Mouse (Mus musculus): ENCODE data around the gene Zfp874b. TPM values are rescaled to one million over a fixed set of nuclear protein-coding genes. Genes with fewer than 3 reads are reported as not detected.
"Not testable (repeated sequence)": the region's sequence is repeated elsewhere in the genome, so short reads cannot be mapped to it uniquely, and the experiment has no call there.

Gene Zfp874b
- polyA plus RNA-seq, 1 experiment from 2014 or later, result 1.2 TPM

GRCm38 (mm10) chr13:67469274-67469673 lies 14.8 kb downstream of the Zfp874b start:
- no peaks in the 10 kb centered on the region for H3K27me3 ChIP-seq (ENCODE audit: control insufficient read depth, insufficient read depth, low read length)
- H3K4me1 ChIP-seq (ENCODE audit: control insufficient read depth, insufficient read depth, low read length), result no peaks in the 10 kb centered on the region
- DNase-seq (ENCODE audit: low spot score, missing footprints) (no peak), ATAC-seq (ENCODE audit: low FRiP score) (no peak)
- H3K27ac ChIP-seq (ENCODE audit: low read depth, low read length), result no peak overlapping the region
- no peak overlapping the region for H3K4me3 ChIP-seq (ENCODE audit: low read depth, low read length)
- WGBS, result 86% methylated on average over 3 of the region's 3 CpGs
- H3K4me2 ChIP-seq, result no peak overlapping the region
- no peak overlapping the region for H3K9ac ChIP-seq (ENCODE audit: low read length)
- H3K36me3 ChIP-seq (ENCODE audit: control insufficient read depth, insufficient read depth, low read length), result no peaks in the 10 kb centered on the region; the same call in 1 of the 2 replicates
- no peaks in the 10 kb centered on the region for H3K9me3 ChIP-seq (ENCODE audit: control insufficient read depth, low read length)

DNA sequence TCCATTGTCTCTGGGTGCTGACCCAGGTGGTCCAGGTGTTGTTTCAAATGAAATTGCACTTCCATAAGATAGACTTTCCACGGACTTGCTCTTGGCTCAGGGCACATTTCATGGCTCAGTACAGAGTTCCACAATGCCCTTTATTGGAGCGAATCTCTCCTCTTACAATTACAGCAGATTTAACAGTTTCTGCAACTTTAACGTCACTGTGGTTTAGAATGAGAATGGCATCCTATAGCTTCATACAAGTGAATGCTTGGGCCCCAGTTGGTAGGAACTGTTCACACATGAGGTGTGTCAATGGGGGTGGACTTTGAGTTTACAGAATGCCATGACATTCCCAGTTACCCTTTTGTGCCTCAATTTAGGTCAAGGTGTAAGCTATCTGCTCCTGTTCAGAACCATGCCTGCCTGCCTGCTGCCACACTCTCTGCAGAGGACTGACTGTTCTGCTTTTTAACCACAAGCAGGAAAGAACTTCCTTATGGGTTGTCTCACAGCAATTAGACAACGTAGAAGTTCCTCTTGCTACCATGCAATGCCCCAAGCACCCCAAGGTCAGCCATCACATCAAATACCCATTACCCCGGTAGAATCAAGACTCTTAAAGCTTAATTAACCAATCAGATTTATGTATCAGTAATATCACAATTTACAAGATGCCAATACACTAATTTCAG lies 20.4 kb downstream of the Zfp874b start:
- 87% methylated on average over 2 of the region's 5 CpGs for WGBS
- not testable (repeated sequence) for H3K4me1 ChIP-seq (ENCODE audit: control insufficient read depth, insufficient read depth, low read length); H3K4me3 ChIP-seq (ENCODE audit: low read depth, low read length); H3K27me3 ChIP-seq (ENCODE audit: control insufficient read depth, insufficient read depth, low read length); ATAC-seq (ENCODE audit: low FRiP score); DNase-seq (ENCODE audit: low spot score, missing footprints); H3K9me3 ChIP-seq (ENCODE audit: control insufficient read depth, low read length); H3K27ac ChIP-seq (ENCODE audit: low read depth, low read length); H3K9ac ChIP-seq (ENCODE audit: low read length); H3K36me3 ChIP-seq (ENCODE audit: control insufficient read depth, insufficient read depth, low read length); H3K4me2 ChIP-seq

DNA sequence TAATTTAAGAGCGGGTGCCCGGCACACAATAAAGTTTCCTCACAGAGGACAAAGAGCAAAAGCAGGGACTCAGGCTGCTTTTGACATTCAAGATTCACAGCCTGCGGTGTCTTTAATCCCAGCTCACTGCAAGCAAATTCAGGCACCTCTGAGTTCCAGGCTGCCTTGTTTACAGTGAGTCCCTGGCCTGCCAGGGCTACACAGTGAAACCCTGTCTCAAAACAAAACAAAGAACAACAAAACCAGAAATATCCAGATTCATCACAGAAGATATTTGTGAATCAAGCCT lies 32.1 kb downstream of the Zfp874b start:
- no peaks in the 10 kb centered on the region; the same call in 1 of the 2 replicates for H3K9me3 ChIP-seq (ENCODE audit: control insufficient read depth, low read length)
- no peaks in the 10 kb centered on the region for H3K27me3 ChIP-seq (ENCODE audit: control insufficient read depth, insufficient read depth, low read length)
- peak overlapping the region; percentile 60; the same call in 1 of the 2 replicates for H3K9ac ChIP-seq (ENCODE audit: low read length)
- DNase-seq (ENCODE audit: low spot score, missing footprints), result peak; percentile 88
- peak overlapping the region; percentile 51 for H3K4me3 ChIP-seq (ENCODE audit: low read depth, low read length)
- ATAC-seq (ENCODE audit: low FRiP score), result peak; percentile 57
- H3K4me2 ChIP-seq, result peak overlapping the region; percentile 58
- 3% methylated on average over 3 of the region's 3 CpGs for WGBS
- no peaks in the 10 kb centered on the region for H3K36me3 ChIP-seq (ENCODE audit: control insufficient read depth, insufficient read depth, low read length)
- H3K27ac ChIP-seq (ENCODE audit: low read depth, low read length), result no peak overlapping the region
- no peaks in the 10 kb centered on the region for H3K4me1 ChIP-seq (ENCODE audit: control insufficient read depth, insufficient read depth, low read length)

DNA sequence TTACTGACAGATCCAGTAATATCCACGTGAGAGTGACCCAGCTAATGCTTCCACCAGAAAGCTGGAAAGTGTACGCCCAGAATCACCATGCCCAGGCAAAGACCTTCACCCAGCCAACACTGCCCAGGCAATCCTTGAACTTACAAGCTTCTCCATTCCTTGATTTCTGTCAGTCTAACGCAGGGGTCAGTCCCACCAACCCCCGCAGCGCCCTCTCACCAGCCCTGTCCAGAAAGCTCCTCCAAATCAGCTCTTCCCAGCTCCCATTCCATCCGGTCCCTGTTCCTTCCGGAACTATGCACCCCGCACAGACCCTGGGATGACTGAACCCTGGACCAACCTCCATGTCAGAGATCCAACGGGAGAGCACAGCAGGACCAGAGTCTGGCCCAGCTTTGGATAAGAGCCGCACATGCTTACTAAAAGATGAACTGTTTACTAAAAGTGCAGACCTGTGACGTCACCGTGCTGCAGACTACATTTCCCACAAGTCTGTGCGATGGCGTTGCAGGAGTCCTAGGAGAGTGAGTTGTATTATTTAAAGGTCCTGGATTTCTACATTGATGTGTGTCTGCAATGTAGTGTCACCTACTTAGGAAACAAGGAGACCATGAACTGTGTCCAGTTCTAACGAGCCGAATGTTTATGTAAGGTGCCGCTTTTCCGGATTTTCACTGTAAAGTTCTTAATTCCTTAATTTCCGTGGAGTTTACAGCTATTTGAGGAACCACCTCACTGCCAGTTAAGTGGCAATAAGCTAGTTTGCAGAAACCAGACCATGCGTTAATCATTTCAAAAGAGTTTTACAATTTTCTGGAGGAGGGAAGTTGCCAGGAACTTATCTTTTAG lies 32.7 kb downstream of the Zfp874b start, which contains the start of gene Zfp874a:
TSS of gene Zfp874a (minus strand) at position 453 of the 849 bp plus-strand sequence.
- peak within 1 kb of the TSS; percentile 60 for H3K9ac ChIP-seq (ENCODE audit: low read length)
- WGBS, result 2% methylated on average over 20 of the region's 20 CpGs
- H3K27ac ChIP-seq (ENCODE audit: low read depth, low read length), result no peak within 1 kb of the TSS

GRCm38 (mm10) chr13:67437095-67437494 lies 47.0 kb downstream of the Zfp874b start:
- not testable (repeated sequence) for H3K4me2 ChIP-seq; H3K4me3 ChIP-seq (ENCODE audit: low read depth, low read length); H3K4me1 ChIP-seq (ENCODE audit: control insufficient read depth, insufficient read depth, low read length); H3K36me3 ChIP-seq (ENCODE audit: control insufficient read depth, insufficient read depth, low read length); H3K27ac ChIP-seq (ENCODE audit: low read depth, low read length); H3K9me3 ChIP-seq (ENCODE audit: control insufficient read depth, low read length); ATAC-seq (ENCODE audit: low FRiP score); H3K27me3 ChIP-seq (ENCODE audit: control insufficient read depth, insufficient read depth, low read length); H3K9ac ChIP-seq (ENCODE audit: low read length); DNase-seq (ENCODE audit: low spot score, missing footprints)
- 83% methylated on average over 1 of the region's 3 CpGs for WGBS

More for the DNA sequence above, 32.7 kb downstream of the Zfp874b start, which contains the start of gene Zfp874a:
- DNase-seq (ENCODE audit: low spot score, missing footprints), result peak; percentile 99
- H3K4me2 ChIP-seq, result peak within 1 kb of the TSS; percentile 58
- ATAC-seq (ENCODE audit: low FRiP score), result peak; percentile 96
- H3K4me3 ChIP-seq (ENCODE audit: low read depth, low read length), result peak within 1 kb of the TSS; percentile 51
- no peaks in the 10 kb centered on the region; the same call in 1 of the 2 replicates for H3K9me3 ChIP-seq (ENCODE audit: control insufficient read depth, low read length)
- no peaks in the 10 kb centered on the region for H3K36me3 ChIP-seq (ENCODE audit: control insufficient read depth, insufficient read depth, low read length)
- no peaks in the 10 kb centered on the region for H3K4me1 ChIP-seq (ENCODE audit: control insufficient read depth, insufficient read depth, low read length)
- H3K27me3 ChIP-seq (ENCODE audit: control insufficient read depth, insufficient read depth, low read length), result no peaks in the 10 kb centered on the region

DNA sequence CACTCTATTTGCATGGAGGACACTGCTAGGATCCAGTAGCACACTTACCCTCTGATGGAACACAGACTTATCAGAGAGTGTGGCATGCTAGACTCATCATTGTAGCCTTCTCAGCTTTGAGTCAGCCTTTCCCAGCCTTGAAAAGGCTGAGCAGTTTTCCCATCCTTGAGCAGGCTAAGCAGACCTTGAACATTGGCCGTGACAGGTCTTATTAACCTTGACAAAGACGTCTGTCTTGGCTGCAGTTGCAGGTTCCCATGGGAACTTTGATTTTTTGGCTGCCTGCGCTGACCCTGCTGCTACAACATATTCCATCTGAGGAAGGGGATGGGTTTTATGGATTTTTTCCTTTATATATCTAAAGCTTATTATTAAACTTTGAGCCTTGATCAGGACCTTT lies 55.9 kb downstream of the Zfp874b start:
- Histone ChIP-seq H3K4me2 (no peak overlapping the region), H3K27ac (ENCODE audit: low read depth, low read length) (no peak overlapping the region), H3K9me3 (ENCODE audit: control insufficient read depth, low read length) (no peaks in the 10 kb centered on the region), H3K36me3 (ENCODE audit: control insufficient read depth, insufficient read depth, low read length) (no peaks in the 10 kb centered on the region), H3K4me3 (ENCODE audit: low read depth, low read length) (no peak overlapping the region), H3K27me3 (ENCODE audit: control insufficient read depth, insufficient read depth, low read length) (no peaks in the 10 kb centered on the region), H3K9ac (ENCODE audit: low read length) (no peak overlapping the region), H3K4me1 (ENCODE audit: control insufficient read depth, insufficient read depth, low read length) (no peaks in the 10 kb centered on the region)
- 72% methylated on average over 3 of the region's 3 CpGs for WGBS
- ATAC-seq (ENCODE audit: low FRiP score) (no peak), DNase-seq (ENCODE audit: low spot score, missing footprints) (no peak)

GRCm38 (mm10) chr13:67425699-67426098 lies 58.4 kb downstream of the Zfp874b start:
- H3K4me2 ChIP-seq; H3K4me1 ChIP-seq (ENCODE audit: control insufficient read depth, insufficient read depth, low read length); H3K4me3 ChIP-seq (ENCODE audit: low read depth, low read length); H3K36me3 ChIP-seq (ENCODE audit: control insufficient read depth, insufficient read depth, low read length); ATAC-seq (ENCODE audit: low FRiP score); H3K9me3 ChIP-seq (ENCODE audit: control insufficient read depth, low read length); DNase-seq (ENCODE audit: low spot score, missing footprints); H3K9ac ChIP-seq (ENCODE audit: low read length); H3K27me3 ChIP-seq (ENCODE audit: control insufficient read depth, insufficient read depth, low read length); H3K27ac ChIP-seq (ENCODE audit: low read depth, low read length): not testable (repeated sequence)

DNA sequence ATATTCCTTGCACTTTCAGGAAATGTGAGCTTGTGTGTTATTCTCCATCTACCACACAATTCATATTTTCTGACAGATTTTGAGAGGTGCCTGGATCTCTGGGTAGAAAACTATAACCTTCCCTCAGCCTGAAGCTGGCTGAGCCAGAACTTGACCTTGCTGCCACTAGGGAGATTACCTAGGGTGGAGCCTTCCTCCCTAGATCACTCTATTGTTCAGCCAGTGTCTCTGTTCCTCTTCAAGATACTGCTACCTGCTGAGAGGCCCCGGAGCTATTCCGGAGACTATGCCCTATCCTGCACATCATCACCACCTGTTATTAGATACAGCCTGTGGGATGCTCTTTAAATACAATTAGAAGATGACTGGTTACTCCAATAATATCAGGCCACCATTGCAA lies 61.5 kb downstream of the Zfp874b start:
- not testable (repeated sequence) for DNase-seq (ENCODE audit: low spot score, missing footprints); H3K9me3 ChIP-seq (ENCODE audit: control insufficient read depth, low read length); H3K4me2 ChIP-seq; H3K36me3 ChIP-seq (ENCODE audit: control insufficient read depth, insufficient read depth, low read length); H3K9ac ChIP-seq (ENCODE audit: low read length); ATAC-seq (ENCODE audit: low FRiP score); H3K4me3 ChIP-seq (ENCODE audit: low read depth, low read length); H3K27me3 ChIP-seq (ENCODE audit: control insufficient read depth, insufficient read depth, low read length); H3K4me1 ChIP-seq (ENCODE audit: control insufficient read depth, insufficient read depth, low read length); H3K27ac ChIP-seq (ENCODE audit: low read depth, low read length)
- 76% methylated on average over 2 of the region's 2 CpGs for WGBS

All from midbrain, embryonic 11.5 days (tissue).